Mouse (Mus musculus): ENCODE measurements around the gene Ctsk. TPM values are rescaled to one million over a fixed set of nuclear protein-coding genes. Genes with fewer than 3 reads are reported as not detected.

Ctsk gene
- polyA plus RNA-seq (2017; shearing (Covaris generic)): 1 to 10 TPM in 1 of 2 experiments, not detected in 1; 1.1 TPM

- no peak for ATAC-seq
Observed at GRCm38 (mm10) chr3:95499024-95499423, at the start of gene Ctsk. Ctsk (plus strand) TSS chr3:95499256.

- ATAC-seq: peak; percentile 77
Observed at GRCm38 (mm10) chr3:95450408-95450807, 48.6 kb upstream of the Ctsk start.

GRCm38 (mm10) chr3:95450915-95451314 lies 48.1 kb upstream of the Ctsk start:
- ATAC-seq: no peak

- no peak for ATAC-seq
Observed at GRCm38 (mm10) chr3:95456367-95456766, 42.7 kb upstream of the Ctsk start.

DNA sequence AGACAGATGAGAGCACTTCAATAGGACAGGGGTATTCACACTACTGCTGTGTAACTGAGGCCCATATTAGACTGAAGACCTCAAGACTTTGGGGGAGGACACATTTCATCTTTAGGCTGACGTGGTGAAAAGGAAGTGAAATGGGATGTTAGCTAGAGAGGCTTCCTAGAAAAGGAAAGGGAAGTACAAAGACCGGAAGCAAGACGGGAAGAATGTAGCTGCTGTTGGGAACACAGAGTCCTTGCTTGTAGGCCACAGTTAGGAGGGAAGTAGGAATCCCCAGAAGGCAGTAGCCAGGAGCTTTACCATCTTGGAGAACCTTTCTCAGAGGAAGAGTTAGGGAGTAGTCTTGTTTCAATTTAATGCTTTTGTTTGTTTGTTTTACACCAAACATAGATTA lies 41.3 kb upstream of the Ctsk start:
- no peak for ATAC-seq

GRCm38 (mm10) chr3:95459381-95459780 lies 39.7 kb upstream of the Ctsk start:
- no peak for ATAC-seq

- ATAC-seq: no peak
Observed at GRCm38 (mm10) chr3:95463852-95464251, 35.2 kb upstream of the Ctsk start.

GRCm38 (mm10) chr3:95478966-95479365 lies 20.1 kb upstream of the Ctsk start:
- ATAC-seq: no peak

DNA sequence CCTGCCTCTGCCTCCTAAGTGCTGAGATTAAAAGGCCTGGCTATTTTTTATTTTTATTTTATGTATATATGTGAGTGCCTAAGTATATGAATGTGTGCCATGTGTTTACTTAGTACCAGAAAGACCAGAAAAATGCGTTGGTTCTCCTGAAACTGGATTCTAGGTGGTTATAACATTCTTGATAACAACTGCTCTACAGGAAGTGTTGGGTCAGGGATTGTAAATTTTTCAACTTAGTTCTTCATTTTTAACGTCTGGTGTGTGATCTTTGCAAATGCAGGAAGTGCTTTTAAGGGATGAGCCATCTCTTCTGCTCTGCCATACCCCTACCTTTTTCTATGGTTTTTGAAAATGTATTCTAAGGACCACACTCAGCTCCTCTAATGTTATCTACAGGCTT lies 12.6 kb upstream of the Ctsk start:
- no peak for ATAC-seq

DNA sequence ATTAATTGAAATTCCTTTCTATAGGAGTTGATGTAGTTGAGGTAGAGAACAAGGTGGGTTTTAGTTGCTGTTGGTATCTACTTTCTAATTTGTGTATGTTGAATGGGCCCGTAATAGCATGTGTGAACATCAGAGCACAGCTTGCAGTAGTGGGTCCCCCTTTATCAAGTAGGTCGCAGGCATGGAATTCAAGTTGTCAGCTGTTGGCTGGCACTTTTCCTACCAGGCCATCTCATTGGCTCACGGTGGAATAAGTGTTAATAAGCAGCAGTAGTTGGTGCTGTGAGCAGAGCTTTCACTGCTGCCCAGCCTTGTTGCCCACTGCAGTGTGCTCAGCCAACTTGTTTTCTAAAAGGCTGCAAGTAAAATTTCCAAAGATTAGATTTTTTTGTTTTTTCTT lies 10.4 kb upstream of the Ctsk start:
- ATAC-seq: no peak

DNA sequence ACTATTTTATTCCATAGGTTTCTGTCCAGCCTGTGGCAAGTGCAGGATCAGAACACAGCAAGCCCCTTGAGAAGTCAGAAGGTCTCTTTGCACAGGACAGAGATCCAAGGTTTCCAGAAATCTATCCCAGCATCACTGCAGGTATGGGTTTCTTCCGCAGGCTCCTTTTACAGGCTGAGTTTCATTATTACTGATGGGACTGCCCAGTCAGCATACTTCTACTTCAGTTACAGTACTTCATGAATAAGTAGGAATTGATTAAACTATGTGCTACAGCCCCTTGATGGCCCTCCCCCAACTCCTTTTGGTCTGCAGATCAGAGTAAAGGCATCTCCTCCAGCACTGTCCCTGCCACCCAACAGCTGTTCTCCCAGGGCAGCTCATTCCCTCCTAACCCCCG lies 8.8 kb upstream of the Ctsk start:
- no peak for ATAC-seq

DNA sequence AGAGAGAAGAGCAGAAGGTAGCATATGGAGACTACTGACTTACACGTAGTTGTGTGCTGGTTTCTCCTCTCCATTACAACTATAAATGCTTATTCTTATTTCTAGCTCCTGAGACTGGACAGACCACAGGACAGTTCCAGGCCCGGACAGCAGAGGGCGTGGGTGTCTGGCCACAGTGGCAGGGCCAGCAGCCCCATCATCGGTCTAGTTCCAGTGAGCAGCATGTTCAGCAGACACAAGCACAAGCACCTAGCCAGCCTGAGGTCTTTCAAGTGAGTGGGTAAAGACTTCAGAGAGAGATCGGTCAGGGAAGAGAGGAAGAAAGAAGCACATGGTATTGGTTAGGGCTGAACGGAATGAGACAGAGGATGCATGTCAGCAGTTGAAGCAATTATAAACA lies 4.7 kb upstream of the Ctsk start:
- no peak for ATAC-seq

DNA sequence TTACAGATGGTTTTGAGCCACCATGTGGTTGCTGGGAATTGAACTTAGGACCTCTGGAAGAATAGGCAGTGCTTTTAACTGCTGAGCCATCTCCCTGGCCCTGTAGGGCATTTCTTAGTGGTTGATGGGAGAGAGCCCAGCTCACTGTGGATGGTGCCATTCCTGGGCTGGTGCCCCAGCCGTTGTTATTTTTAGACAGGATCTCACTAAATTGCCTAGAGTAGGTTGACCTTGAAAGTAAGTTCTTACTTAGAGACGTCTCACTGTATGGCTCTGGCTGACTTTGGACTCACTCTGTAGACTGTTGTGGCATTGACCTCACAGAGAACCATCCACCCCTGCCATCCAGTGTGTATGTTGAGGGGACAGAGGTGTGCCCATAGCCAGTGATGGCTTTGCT lies 827 bp upstream of the Ctsk start:
- ATAC-seq: no peak

GRCm38 (mm10) chr3:95499496-95500140 lies 562 bp downstream of the Ctsk start:
- no peak for ATAC-seq

GRCm38 (mm10) chr3:95502312-95502711 lies 3.3 kb downstream of the Ctsk start:
- ATAC-seq: no peak

- ATAC-seq: no peak
Observed at GRCm38 (mm10) chr3:95509348-95509747, 10.3 kb downstream of the Ctsk start.

GRCm38 (mm10) chr3:95511611-95512180 lies 12.6 kb downstream of the Ctsk start:
- ATAC-seq: peak; percentile 99

DNA sequence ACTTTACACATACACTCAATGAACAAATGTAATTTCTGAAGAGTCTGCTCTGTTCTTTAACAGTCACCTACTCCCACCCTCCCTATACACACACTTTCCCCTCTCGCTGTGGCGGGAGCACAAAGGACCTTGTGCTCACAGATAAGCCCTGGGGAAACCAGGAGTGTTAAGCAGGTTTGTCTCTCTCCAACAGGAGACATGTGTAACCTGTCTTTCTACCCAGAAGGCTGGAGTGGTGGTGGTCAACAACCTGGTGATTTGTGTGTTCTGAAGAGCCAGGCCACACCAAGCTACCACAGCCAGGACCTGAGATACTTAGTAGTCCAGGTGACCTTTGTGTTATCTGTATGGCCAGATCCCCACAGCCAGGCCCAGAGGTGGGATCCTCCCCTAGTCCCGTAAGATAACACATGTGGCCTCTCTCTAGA lies 17.6 kb downstream of the Ctsk start:
- no peak for ATAC-seq

GRCm38 (mm10) chr3:95517493-95517898 lies 18.4 kb downstream of the Ctsk start:
- ATAC-seq: peak; percentile 74

DNA sequence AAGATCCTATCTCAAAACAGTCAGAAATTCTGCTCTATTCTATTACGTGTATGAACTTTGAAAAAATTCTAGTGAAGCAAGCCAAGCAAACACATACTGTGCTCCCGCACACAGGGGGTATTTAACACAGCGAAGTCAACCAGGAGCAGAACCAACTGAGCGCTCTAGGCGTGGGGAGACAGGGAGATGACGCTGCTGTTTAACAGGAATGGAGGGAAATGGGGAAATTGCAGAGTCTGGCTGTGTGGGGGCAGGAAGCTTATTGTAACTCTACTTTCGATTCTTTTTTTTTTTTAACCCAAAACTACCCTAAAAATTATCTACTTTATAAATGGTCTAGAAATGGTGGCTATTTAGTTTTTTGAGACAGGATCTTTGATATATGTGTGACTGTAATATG lies 19.8 kb downstream of the Ctsk start:
- no peak for ATAC-seq

GRCm38 (mm10) chr3:95519315-95519714 lies 20.3 kb downstream of the Ctsk start:
- no peak for ATAC-seq

DNA sequence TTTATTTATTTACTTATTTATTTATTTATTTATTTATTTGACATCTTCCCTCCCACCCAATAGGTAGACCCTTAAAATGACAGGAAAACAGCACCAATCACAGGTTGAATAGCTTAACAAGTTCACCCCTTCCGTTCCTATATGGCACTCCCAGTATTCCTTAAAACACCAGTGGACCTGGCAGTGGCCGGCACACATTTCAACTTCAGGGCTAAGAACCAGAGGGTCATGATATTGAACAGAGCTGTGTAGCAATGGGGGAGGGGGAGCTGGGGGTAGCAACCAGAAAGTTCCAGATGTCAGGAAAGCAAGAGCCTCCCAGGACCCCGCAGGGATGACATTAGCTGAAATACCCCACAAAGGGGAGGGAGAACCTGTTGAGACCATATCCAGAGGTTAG lies 21.0 kb downstream of the Ctsk start:
- no peak for ATAC-seq

DNA sequence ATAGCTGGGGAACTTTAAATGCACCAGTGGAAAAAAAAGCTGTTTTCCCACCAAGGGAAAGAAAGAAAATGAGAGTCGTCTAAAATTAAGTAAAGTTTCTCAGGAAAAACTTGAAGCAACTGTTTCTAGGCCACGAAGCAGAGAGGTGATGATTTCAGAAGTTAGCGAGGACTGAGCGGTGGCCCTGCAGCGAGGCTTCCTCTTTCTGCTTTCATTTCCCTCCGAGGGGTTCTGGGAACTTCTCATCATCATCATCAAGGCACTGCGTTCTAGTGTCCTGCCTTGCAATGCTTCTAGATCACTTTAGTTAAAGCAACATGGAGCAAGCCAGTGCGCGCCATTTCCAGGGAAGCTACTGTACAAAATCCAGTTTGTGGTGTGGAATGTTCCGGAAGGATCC lies 22.1 kb downstream of the Ctsk start:
- ATAC-seq: no peak

GRCm38 (mm10) chr3:95523662-95524061 lies 24.6 kb downstream of the Ctsk start:
- peak; percentile 86 for ATAC-seq

DNA sequence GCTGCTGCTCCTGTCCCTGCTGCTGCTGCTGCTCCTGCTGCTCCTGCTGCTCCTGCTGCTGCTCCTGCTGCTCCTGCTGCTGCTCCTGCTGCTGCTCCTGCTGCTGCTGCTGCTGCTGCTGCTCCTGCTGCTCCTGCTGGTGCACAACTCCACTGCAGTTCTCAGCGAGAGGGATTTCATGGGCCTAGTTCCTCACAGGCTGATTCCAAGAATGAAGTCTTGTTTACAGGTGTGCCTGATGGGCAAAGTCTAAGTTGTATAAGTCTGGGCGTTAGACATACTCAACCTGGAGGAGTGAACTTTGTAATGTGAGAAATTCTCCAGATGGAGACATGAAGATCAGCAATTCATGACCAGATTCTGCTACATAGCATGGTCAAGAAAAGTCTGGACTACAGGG lies 25.6 kb downstream of the Ctsk start:
- ATAC-seq: no peak
